ENCODE assay signal across 7 mouse cellular contexts in genomic region chr11:31694801-31695200, GRCm38 (mm10). TPM values are rescaled to one million over a fixed set of nuclear protein-coding genes. Genes with fewer than 3 reads are reported as not detected.
DNase-seq lines count a peak whose midpoint lies in the region; ATAC-seq and TF ChIP-seq lines count a peak whose summit lies in the region.

No protein-coding gene starts in this region.

- DNase-seq in brain, adult 2 months (ENCODE audit: low read depth, low spot score) = peak; percentile 94
- peak; percentile 90 for DNase-seq in layer of hippocampus, adult 9-11 months
- DNase-seq in midbrain, postnatal 0 days (ENCODE audit: low spot score) = peak; percentile 94
- no peak for DNase-seq in gastrocnemius, adult 2 months
- no peak for DNase-seq in embryo, embryonic 10 days (ENCODE audit: low spot score)
- no peak for DNase-seq in heart, adult 8-10 months (ENCODE audit: low spot score)

- H3K4me2 ChIP-seq in forebrain, embryonic 15.5 days (replicated peaks) = peak overlapping the region; percentile 27; the same call in 1 of the 2 replicates
- H3K4me2 ChIP-seq in midbrain, postnatal 0 days (ENCODE audit: low read depth, low read length, poor library complexity, severe bottlenecking) = no peak overlapping the region

- H3K27me3 ChIP-seq in forebrain, embryonic 15.5 days = no peaks in the 10 kb centered on the region
- no peaks in the 10 kb centered on the region for H3K27me3 ChIP-seq in midbrain, postnatal 0 days (ENCODE audit: insufficient read depth, low read length)

- TF ChIP-seq CTCF in midbrain, postnatal 0 days (IDR thresholded peaks at IDR 0.05) = peak; percentile 43; the same call in 1 of the 2 replicates
- no peak for TF ChIP-seq CTCF in gastrocnemius, adult 2 months (IDR thresholded peaks at IDR 0.05)

- WGBS in forebrain, embryonic 15.5 days = 67% methylated on average over 4 of the region's 4 CpGs
- WGBS in midbrain, postnatal 0 days = 41% methylated on average over 4 of the region's 4 CpGs

- intact Hi-C loops in gastrocnemius, adult 2 months (cut with DNase I) = loop anchor here (5.0 kb wide), 1 partner anchor 72 kb away; no protein-coding TSS in a partner anchor

- ATAC-seq in forebrain, embryonic 15.5 days (replicated peaks) = peak; percentile 93
- ATAC-seq in midbrain, postnatal 0 days (ENCODE audit: low FRiP score) = peak; percentile 90

- H3K4me3 ChIP-seq in forebrain, embryonic 15.5 days = no peak overlapping the region
- H3K4me3 ChIP-seq in midbrain, postnatal 0 days (ENCODE audit: low read depth, low read length) = no peak overlapping the region
- no peak overlapping the region for H3K4me3 ChIP-seq in gastrocnemius, adult 2 months

- peak overlapping the region; percentile 93 for H3K27ac ChIP-seq in forebrain, embryonic 15.5 days (replicated peaks)
- H3K27ac ChIP-seq in midbrain, postnatal 0 days (ENCODE audit: low read depth, low read length) = peak overlapping the region; percentile 90
- no peak overlapping the region for H3K27ac ChIP-seq in gastrocnemius, adult 2 months

- no peaks in the 10 kb centered on the region for H3K9me3 ChIP-seq in forebrain, embryonic 15.5 days
- H3K9me3 ChIP-seq in midbrain, postnatal 0 days (ENCODE audit: low read length) = no peaks in the 10 kb centered on the region

- no peaks in the 10 kb centered on the region for H3K36me3 ChIP-seq in forebrain, embryonic 15.5 days
- H3K36me3 ChIP-seq in midbrain, postnatal 0 days (ENCODE audit: insufficient read depth, low read length) = no peaks in the 10 kb centered on the region

- H3K4me1 ChIP-seq in forebrain, embryonic 15.5 days = peaks cover 13% of the 10 kb centered on the region
- peaks cover 4% of the 10 kb centered on the region for H3K4me1 ChIP-seq in midbrain, postnatal 0 days (ENCODE audit: insufficient read depth, low read length)

- H3K9ac ChIP-seq in forebrain, embryonic 15.5 days (replicated peaks) = 0 out of 2 replicates have a peak overlapping the region, but pooled peaks have one; percentile 20
- 0 out of 2 replicates have a peak overlapping the region, but pooled peaks have one; percentile 30 for H3K9ac ChIP-seq in midbrain, postnatal 0 days (replicated peaks; ENCODE audit: low read length, poor library complexity, severe bottlenecking)

RNA-seq across cellular contexts. Expression of gene Bod1, which starts 23.1 kb away (rescaled TPM):
- polyA plus RNA-seq in forebrain, embryonic 15.5 days (2015; fragmentation: Nextera tagmentation; extraction: Ambion mirVana) = 156 and 163 TPM in 2 replicates
- total RNA-seq in midbrain, postnatal 0 days (2014; rRNA removed) = 91.6 and 129 TPM in 2 replicates
- 126 and 134 TPM in 2 replicates for polyA plus RNA-seq in midbrain, postnatal 0 days (2015; fragmentation: Nextera tagmentation; extraction: Ambion mirVana)
- 100 to 1,000 TPM; 137 to 158 TPM for total RNA-seq in gastrocnemius, adult 2 months (2021)
- 100 to 1,000 TPM; 135 to 160 (median 146) TPM for total RNA-seq in heart, adult 8-10 months (2022)

Comparison
In these comparisons a context has a peak if more than half of its experiments do, and no peak if none do; other contexts are left out.
1. DNase-seq: peak in brain, adult 2 months (single experiment), layer of hippocampus, adult 9-11 months (single experiment) and midbrain, postnatal 0 days (single experiment); none in gastrocnemius, adult 2 months (single experiment), embryo, embryonic 10 days (single experiment) and heart, adult 8-10 months (single experiment).